Mouse (Mus musculus) heart, adult 2 months (tissue): Measurements from ENCODE around the gene Parvb. TPM values are rescaled to one million over a fixed set of nuclear protein-coding genes. Genes with fewer than 3 reads are reported as not detected.

Experiments used
- DNase-seq, 2 experiments: peaks; one replicate each; pipeline ENCODE4 v3.0.0; 2021
- H3K27ac ChIP-seq: fragments of 200-600 bp; 2 replicates; pipeline ENCODE4 v1.8.1; 2022
- H3K27me3 ChIP-seq: fragments of 200-500 bp; 2 replicates; pipeline ENCODE4 v1.6.1; 2012; ENCODE audit warnings: mild to moderate bottlenecking, low read length, inconsistent platforms, mixed read lengths; ENCODE audit not compliant: control insufficient read depth, insufficient read depth
- H3K36me3 ChIP-seq: fragments of 200-500 bp; 2 replicates; pipeline ENCODE4 v1.6.1; 2012; ENCODE audit warnings: low read length, inconsistent platforms; ENCODE audit not compliant: control insufficient read depth, insufficient read depth
- H3K4me1 ChIP-seq: fragments of 200-500 bp; 2 replicates; pipeline ENCODE4 v1.6.1; 2011; ENCODE audit warnings: low read length; ENCODE audit not compliant: control insufficient read depth, insufficient read depth
- H3K4me3 ChIP-seq: fragments of 200-600 bp; 2 replicates; pipeline ENCODE4 v1.8.1; 2022
- H3K79me2 ChIP-seq: fragments of 200-500 bp; replicated peaks from 2 replicates; pipeline ENCODE4 v1.6.1; 2012; ENCODE audit warnings: mild to moderate bottlenecking, inconsistent platforms, low read length, moderate library complexity, mixed read lengths; ENCODE audit not compliant: control insufficient read depth, insufficient read depth
- H3K9ac ChIP-seq: fragments of 200-500 bp; 2 replicates; pipeline ENCODE4 v1.6.1; 2012; ENCODE audit warnings: low read depth, mild to moderate bottlenecking, control low read depth, inconsistent platforms, low read length, mixed read lengths
- CTCF ChIP-seq: fragments of 200-600 bp; IDR thresholded peaks from 2 replicates; pipeline ENCODE4 v1.8.1; 2022; ENCODE audit warnings: antibody characterized with exemption, mild to moderate bottlenecking, moderate library complexity
- EP300 ChIP-seq: fragments of 200-500 bp; IDR thresholded peaks from 2 replicates; pipeline ENCODE4 v1.6.1; 2011; ENCODE audit warnings: low read depth, low read length, control low read depth; ENCODE audit not compliant: insufficient read depth
- POLR2A ChIP-seq: fragments of 200-500 bp; IDR thresholded peaks from 2 replicates; pipeline ENCODE4 v1.6.1; 2011; ENCODE audit warnings: mild to moderate bottlenecking, low read depth, low read length, control low read depth; ENCODE audit not compliant: insufficient read depth
- WGBS: fragments of 180-500 bp; shearing (Covaris S2); methylation state at CpG from one replicate; pipeline ENCODE4 v1.1.7; 2018; 5-methylcytosine and 5-hydroxymethylcytosine counted together
- intact Hi-C: fragments of 180-260 bp; cut with DNase I; formaldehyde crosslinking; loops from one replicate; pipeline ENCODE4 v1.15.1; 2025
- polyA plus RNA-seq: library from polyadenylated mRNA; depleted of rRNA; stranded (reverse); fragments of >200 nt; gene quantifications from 2 replicates; pipeline ENCODE4 v1.2.3, GENCODE M21; 2012
- total RNA-seq, 2 experiments: library from RNA; stranded (reverse); gene quantifications; 2 replicates each; pipeline ENCODE4 v1.2.3; 2021

Gene Parvb
- total and polyA plus RNA-seq, 3 experiments: 58.5 to 116 (median 99.4) TPM

GRCm38 (mm10) chr15:84300591-84300990, 68.7 kb downstream of the Parvb start:
- 81% methylated on average over 2 of the region's 2 CpGs for WGBS
- TF ChIP-seq EP300 (no peak), CTCF (no peak), POLR2A (no peak)

GRCm38 (mm10) chr15:84301026-84301425, 69.2 kb downstream of the Parvb start:
- intact Hi-C loops: no loop called here
- WGBS: 31% methylated on average over 7 of the region's 7 CpGs

More at GRCm38 (mm10) chr15:84300591-84300990, 68.7 kb downstream of the Parvb start:
- Histone ChIP-seq H3K27ac (no peak overlapping the region), H3K4me1 (no peaks in the 10 kb centered on the region; the same call in 1 of the 2 replicates), H3K36me3 (no peaks in the 10 kb centered on the region), H3K79me2 (no peaks in the 10 kb centered on the region), H3K27me3 (no peaks in the 10 kb centered on the region), H3K9ac (no peak overlapping the region), H3K4me3 (no peak overlapping the region)
- no peak for DNase-seq
- intact Hi-C loops: no loop called here

GRCm38 (mm10) chr15:84301641-84302420, 70.0 kb downstream of the Parvb start:
- no peak for DNase-seq
- intact Hi-C loops: no loop called here
- no peak overlapping the region for H3K27ac ChIP-seq
- H3K9ac ChIP-seq: no peak overlapping the region
- no peak overlapping the region for H3K4me3 ChIP-seq
- TF ChIP-seq POLR2A (no peak), CTCF (no peak), EP300 (no peak)
- H3K4me1 ChIP-seq: no peaks in the 10 kb centered on the region; the same call in 1 of the 2 replicates
- no peaks in the 10 kb centered on the region for H3K27me3 ChIP-seq
- no peaks in the 10 kb centered on the region for H3K36me3 ChIP-seq
- 71% methylated on average over 8 of the region's 8 CpGs for WGBS
- no peaks in the 10 kb centered on the region for H3K79me2 ChIP-seq

More at GRCm38 (mm10) chr15:84301026-84301425, 69.2 kb downstream of the Parvb start:
- Histone ChIP-seq H3K79me2 (no peaks in the 10 kb centered on the region), H3K9ac (no peak overlapping the region), H3K4me3 (no peak overlapping the region), H3K27ac (no peak overlapping the region), H3K27me3 (no peaks in the 10 kb centered on the region), H3K36me3 (no peaks in the 10 kb centered on the region), H3K4me1 (no peaks in the 10 kb centered on the region; the same call in 1 of the 2 replicates)
- DNase-seq: peak; percentile 63 to 69
- TF ChIP-seq CTCF: no peak
- TF ChIP-seq POLR2A: no peak

GRCm38 (mm10) chr15:84303264-84303663, 71.4 kb downstream of the Parvb start:
- H3K27ac ChIP-seq: no peak overlapping the region
- no peak for DNase-seq
- 76% methylated on average over 10 of the region's 10 CpGs for WGBS

GRCm38 (mm10) chr15:84305333-84305732, 73.5 kb downstream of the Parvb start:
- Histone ChIP-seq H3K9ac (no peak overlapping the region), H3K4me3 (no peak overlapping the region), H3K27me3 (no peaks in the 10 kb centered on the region), H3K36me3 (no peaks in the 10 kb centered on the region), H3K4me1 (peaks cover under 1% of the 10 kb centered on the region), H3K79me2 (no peaks in the 10 kb centered on the region), H3K27ac (no peak overlapping the region)
- intact Hi-C loops: no loop called here
- WGBS: 82% methylated on average over 10 of the region's 10 CpGs
- TF ChIP-seq CTCF (no peak), POLR2A (no peak), EP300 (no peak)
- no peak for DNase-seq

More at GRCm38 (mm10) chr15:84303264-84303663, 71.4 kb downstream of the Parvb start:
- H3K4me1 ChIP-seq: no peaks in the 10 kb centered on the region; the same call in 1 of the 2 replicates
- H3K4me3 ChIP-seq: no peak overlapping the region
- no peaks in the 10 kb centered on the region for H3K36me3 ChIP-seq
- H3K9ac ChIP-seq: no peak overlapping the region
- no peaks in the 10 kb centered on the region for H3K79me2 ChIP-seq
- intact Hi-C loops: no loop called here
- TF ChIP-seq CTCF (no peak), EP300 (no peak), POLR2A (no peak)
- no peaks in the 10 kb centered on the region for H3K27me3 ChIP-seq

DNA sequence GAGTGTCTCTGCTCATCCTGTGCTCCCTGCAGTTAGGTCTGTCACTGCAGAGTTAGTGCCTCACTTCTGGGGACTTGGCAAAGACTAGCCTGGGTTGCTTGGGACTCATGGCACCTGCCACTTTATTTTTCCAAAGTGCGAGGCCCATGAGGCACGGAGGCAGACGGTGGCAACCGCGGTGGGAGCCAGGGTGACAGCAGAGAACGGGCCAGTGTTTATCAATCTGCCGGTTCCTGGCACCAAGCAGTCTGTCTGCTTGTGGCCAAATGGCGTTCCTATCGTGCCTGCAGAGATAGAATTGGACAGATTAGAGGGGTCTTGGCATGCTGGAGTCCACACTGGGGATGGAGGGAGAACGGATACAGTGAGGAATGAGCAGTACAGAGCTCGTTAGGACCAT, 78.4 kb downstream of the Parvb start:
- no peak overlapping the region for H3K4me3 ChIP-seq
- intact Hi-C loops: no loop called here
- no peak overlapping the region for H3K9ac ChIP-seq
- no peak for DNase-seq
- H3K36me3 ChIP-seq: no peaks in the 10 kb centered on the region
- H3K79me2 ChIP-seq: no peaks in the 10 kb centered on the region
- no peaks in the 10 kb centered on the region for H3K27me3 ChIP-seq
- TF ChIP-seq POLR2A (no peak), CTCF (no peak), EP300 (no peak)
- H3K4me1 ChIP-seq: peaks cover 2% of the 10 kb centered on the region; the same call in 1 of the 2 replicates
- no peak overlapping the region for H3K27ac ChIP-seq
- WGBS: 35% methylated on average over 11 of the region's 11 CpGs
